11 mouse cellular contexts compared by ENCODE assay signal in genomic region chr4:59544654-59545053, GRCm38 (mm10).
"Had no signal": no experiment of that assay in that cellular context is flagged by ENCODE, and none has a peak within 500 bp of the region (broad histone marks: within the 10 kb centered on the region; RNA-seq: fewer than 3 reads in every experiment).

No protein-coding gene starts in this region.

- H3K27me3 ChIP-seq: intestine, embryonic 15.5 days; limb, embryonic 12.5 days; midbrain, embryonic 15.5 days; neural tube, embryonic 13.5 days had no signal

- DNase-seq: kidney, adult 18-20 months; kidney, postnatal 10 days; kidney, postnatal 4 days; lung, postnatal 36 days; right cerebral cortex, postnatal 25 days had no signal

- H3K4me2 ChIP-seq: intestine, embryonic 15.5 days; limb, embryonic 12.5 days; midbrain, embryonic 15.5 days; neural tube, embryonic 13.5 days had no signal

- H3K27ac ChIP-seq: hindbrain, postnatal 0 days; intestine, embryonic 15.5 days; layer of hippocampus, adult 2 months; limb, embryonic 12.5 days; midbrain, embryonic 15.5 days; neural tube, embryonic 13.5 days had no signal

- H3K36me3 ChIP-seq: intestine, embryonic 15.5 days; limb, embryonic 12.5 days; midbrain, embryonic 15.5 days; neural tube, embryonic 13.5 days had no signal

- ATAC-seq: hindbrain, postnatal 0 days; intestine, embryonic 15.5 days; midbrain, embryonic 15.5 days had no signal

- H3K9ac ChIP-seq: intestine, embryonic 15.5 days; limb, embryonic 12.5 days; midbrain, embryonic 15.5 days; neural tube, embryonic 13.5 days had no signal

- H3K4me3 ChIP-seq: intestine, embryonic 15.5 days; layer of hippocampus, adult 2 months; limb, embryonic 12.5 days; midbrain, embryonic 15.5 days; neural tube, embryonic 13.5 days had no signal

- H3K9me3 ChIP-seq: intestine, embryonic 15.5 days; limb, embryonic 12.5 days; midbrain, embryonic 15.5 days; neural tube, embryonic 13.5 days had no signal

- H3K4me1 ChIP-seq: intestine, embryonic 15.5 days had no signal
